ENCODE assay signal across 25 mouse cellular contexts in genomic region chr19:11736455-11736854, GRCm38 (mm10). TPM values are rescaled to one million over a fixed set of nuclear protein-coding genes. Genes with fewer than 3 reads are reported as not detected.
DNase-seq lines count a peak whose midpoint lies in the region; ATAC-seq and TF ChIP-seq lines count a peak whose summit lies in the region.
"Had no signal": no experiment of that assay in that cellular context is flagged by ENCODE, and none has a peak within 500 bp of the region (broad histone marks: within the 10 kb centered on the region; RNA-seq: fewer than 3 reads in every experiment).

No protein-coding gene starts in this region.

- no peak overlapping the region for H3K9ac ChIP-seq in liver, embryonic 11.5 days (ENCODE audit: low read depth, low read length)
- no peak overlapping the region for H3K9ac ChIP-seq in liver, embryonic 14.5 days (replicated peaks)
- no peak overlapping the region for H3K9ac ChIP-seq in liver, postnatal 0 days (replicated peaks)
- H3K9ac ChIP-seq in midbrain, embryonic 15.5 days, result no peak overlapping the region
- H3K9ac ChIP-seq: embryonic facial prominence, embryonic 13.5 days; forebrain, embryonic 12.5 days; forebrain, embryonic 15.5 days; hindbrain, embryonic 12.5 days; hindbrain, embryonic 15.5 days had no signal

- no peaks in the 10 kb centered on the region for H3K36me3 ChIP-seq in liver, embryonic 11.5 days (ENCODE audit: control insufficient read depth, insufficient read depth, low read length)
- H3K36me3 ChIP-seq in liver, embryonic 14.5 days (replicated peaks; ENCODE audit: control insufficient read depth, insufficient read depth, low read depth), result no peaks in the 10 kb centered on the region
- H3K36me3 ChIP-seq in liver, postnatal 0 days (replicated peaks; ENCODE audit: insufficient read depth, low read length), result no peaks in the 10 kb centered on the region
- no peaks in the 10 kb centered on the region for H3K36me3 ChIP-seq in midbrain, embryonic 15.5 days (replicated peaks)
- H3K36me3 ChIP-seq: embryonic facial prominence, embryonic 13.5 days; forebrain, embryonic 12.5 days; forebrain, embryonic 15.5 days; hindbrain, embryonic 12.5 days; hindbrain, embryonic 15.5 days had no signal

- TF ChIP-seq CTCF in liver, embryonic 14.5 days (IDR thresholded peaks at IDR 0.05; ENCODE audit: low read depth), result no peak
- TF ChIP-seq CTCF in liver, postnatal 0 days (IDR thresholded peaks at IDR 0.05; ENCODE audit: low read depth), result no peak

- no peaks in the 10 kb centered on the region for H3K9me3 ChIP-seq in liver, embryonic 11.5 days (ENCODE audit: control insufficient read depth, low read length)
- H3K9me3 ChIP-seq in liver, embryonic 14.5 days (ENCODE audit: control insufficient read depth, low read length), result no peaks in the 10 kb centered on the region
- no peaks in the 10 kb centered on the region for H3K9me3 ChIP-seq in liver, postnatal 0 days (ENCODE audit: low read length)
- H3K9me3 ChIP-seq in midbrain, embryonic 15.5 days, result no peaks in the 10 kb centered on the region
- H3K9me3 ChIP-seq: embryonic facial prominence, embryonic 13.5 days; forebrain, embryonic 12.5 days; forebrain, embryonic 15.5 days; hindbrain, embryonic 12.5 days; hindbrain, embryonic 15.5 days had no signal

- TF ChIP-seq EP300 in liver, embryonic 14.5 days (IDR thresholded peaks at IDR 0.05; ENCODE audit: low read depth), result 0 out of 2 replicates have a peak, but pooled peaks have one; percentile 45
- TF ChIP-seq EP300 in liver, postnatal 0 days (IDR thresholded peaks at IDR 0.05; ENCODE audit: low read depth), result 0 out of 2 replicates have a peak, but pooled peaks have one; percentile 43

- 37% methylated on average over 1 of the region's 1 CpGs for WGBS in liver, embryonic 11.5 days
- WGBS in liver, embryonic 14.5 days (ENCODE audit: insufficient replicate concordance), result 13% methylated on average over 1 of the region's 1 CpGs
- 31% methylated on average over 1 of the region's 1 CpGs for whole genome bisulfite sequencing in liver, postnatal 0 days (ENCODE audit: insufficient replicate concordance)
- WGBS in midbrain, embryonic 15.5 days, result 66% methylated on average over 1 of the region's 1 CpGs

- no peaks in the 10 kb centered on the region; the same call in 1 of the 2 replicates for H3K4me1 ChIP-seq in liver, embryonic 11.5 days (replicated peaks; ENCODE audit: control insufficient read depth, insufficient read depth, low read length)
- peaks cover 3 to 5% of the 10 kb centered on the region in 2 experiments; a peak in 3 of 4 replicates for H3K4me1 ChIP-seq in liver, embryonic 14.5 days (replicated peaks; ENCODE audit: control insufficient read depth in 2 of 2, insufficient read depth in 2 of 2, low read length in 1 of 2)
- no peaks in the 10 kb centered on the region for H3K4me1 ChIP-seq in liver, postnatal 0 days (ENCODE audit: insufficient read depth)
- no peaks in the 10 kb centered on the region for H3K4me1 ChIP-seq in midbrain, embryonic 15.5 days
- H3K4me1 ChIP-seq: embryonic facial prominence, embryonic 13.5 days; forebrain, embryonic 12.5 days; forebrain, embryonic 15.5 days; hindbrain, embryonic 12.5 days; hindbrain, embryonic 15.5 days had no signal

- ATAC-seq in liver, embryonic 11.5 days (replicated peaks; ENCODE audit: low FRiP score), result peak; percentile 65; the same call in 1 of the 2 replicates
- ATAC-seq in liver, embryonic 14.5 days (ENCODE audit: insufficient read depth), result peak; percentile 66; the same call in 1 of the 2 replicates
- ATAC-seq in liver, postnatal 0 days, result no peak
- ATAC-seq in midbrain, embryonic 15.5 days (replicated peaks), result no peak
- ATAC-seq: forebrain, embryonic 15.5 days; Patski had no signal

- H3K4me3 ChIP-seq in liver, embryonic 11.5 days (ENCODE audit: low read depth, low read length), result no peak overlapping the region
- H3K4me3 ChIP-seq in liver, embryonic 14.5 days (ENCODE audit: insufficient read depth in 1 of 2, low read depth in 2 of 2, low read length in 2 of 2), result no peak overlapping the region
- H3K4me3 ChIP-seq in liver, postnatal 0 days (ENCODE audit: low read depth, low read length), result no peak overlapping the region
- H3K4me3 ChIP-seq in midbrain, embryonic 15.5 days, result no peak overlapping the region
- H3K4me3 ChIP-seq: embryonic facial prominence, embryonic 13.5 days; erythroblast, embryonic 14.5 days; forebrain, embryonic 12.5 days; forebrain, embryonic 15.5 days; heart, adult 2 months; hindbrain, embryonic 12.5 days; hindbrain, embryonic 15.5 days had no signal

- no peak for DNase-seq in liver, embryonic 11.5 days (ENCODE audit: low spot score)
- DNase-seq in liver, result no peak
- DNase-seq in liver, embryonic 14.5 days (ENCODE audit: low read depth in 3 of 3, low spot score in 3 of 3), result peak in 2 of 3 experiments; percentile 6 to 12
- no peak for DNase-seq in liver, postnatal 0 days
- DNase-seq in lung, postnatal 10 days, result no peak
- DNase-seq: adrenal gland, postnatal 10 days; adrenal gland, postnatal 36 days; cerebellum, adult 11 months; cerebellum, adult 2 months; cerebellum, adult 9-11 months; cerebellum, postnatal 25 days; gastrocnemius, postnatal 10 days; gastrocnemius, postnatal 36 days; heart, adult 2 months had no signal

- no peak overlapping the region for H3K27ac ChIP-seq in liver, embryonic 11.5 days (ENCODE audit: low read depth, low read length)
- H3K27ac ChIP-seq in liver, embryonic 14.5 days, result no peak overlapping the region
- no peak overlapping the region for H3K27ac ChIP-seq in liver, postnatal 0 days (ENCODE audit: low read depth)
- no peak overlapping the region for H3K27ac ChIP-seq in midbrain, embryonic 15.5 days
- H3K27ac ChIP-seq: embryonic facial prominence, embryonic 13.5 days; forebrain, embryonic 12.5 days; forebrain, embryonic 15.5 days; heart, adult 2 months; hindbrain, embryonic 12.5 days; hindbrain, embryonic 15.5 days had no signal

- no peaks in the 10 kb centered on the region for H3K27me3 ChIP-seq in liver, embryonic 11.5 days (replicated peaks; ENCODE audit: control insufficient read depth, insufficient read depth, low read length)
- no peaks in the 10 kb centered on the region for H3K27me3 ChIP-seq in liver, embryonic 14.5 days (ENCODE audit: control insufficient read depth, insufficient read depth, low read length)
- H3K27me3 ChIP-seq in liver, postnatal 0 days (ENCODE audit: insufficient read depth, low read length), result no peaks in the 10 kb centered on the region
- H3K27me3 ChIP-seq in midbrain, embryonic 15.5 days (replicated peaks), result no peaks in the 10 kb centered on the region
- H3K27me3 ChIP-seq: embryonic facial prominence, embryonic 13.5 days; forebrain, embryonic 12.5 days; forebrain, embryonic 15.5 days; hindbrain, embryonic 12.5 days; hindbrain, embryonic 15.5 days; Patski had no signal

- no peak overlapping the region for H3K4me2 ChIP-seq in liver, embryonic 11.5 days
- H3K4me2 ChIP-seq in liver, embryonic 14.5 days (ENCODE audit: low read depth), result no peak overlapping the region
- no peak overlapping the region for H3K4me2 ChIP-seq in liver, postnatal 0 days (ENCODE audit: low read depth, low read length)
- H3K4me2 ChIP-seq in midbrain, embryonic 15.5 days, result no peak overlapping the region
- H3K4me2 ChIP-seq: embryonic facial prominence, embryonic 13.5 days; forebrain, embryonic 12.5 days; forebrain, embryonic 15.5 days; heart, embryonic 11.5 days; hindbrain, embryonic 12.5 days; hindbrain, embryonic 15.5 days had no signal

RNA-seq across cellular contexts. Expression of gene Gif, which starts 10.9 kb away (rescaled TPM):
- not detected in 2 replicates for polyA plus RNA-seq in liver, embryonic 11.5 days (2014; fragmentation: Nextera tagmentation; extraction: Ambion mirVana)
- 0.02 and 0.03 TPM in 2 replicates for polyA plus RNA-seq in liver, embryonic 14.5 days (2012; rRNA removed)
- polyA plus RNA-seq in liver, embryonic 14.5 days (2014; fragmentation: Nextera tagmentation; extraction: Ambion mirVana), result 0.13 TPM in 1 of 2 replicates, not detected in the other
- not detected in 2 replicates for polyA plus RNA-seq in liver, postnatal 0 days (2015; fragmentation: Nextera tagmentation; extraction: Ambion mirVana)
- polyA plus RNA-seq in midbrain, embryonic 15.5 days (2015; fragmentation: Nextera tagmentation; extraction: Ambion mirVana), result not detected in 2 replicates
- polyA plus RNA-seq: cerebellum, adult 2 months; embryonic facial prominence, embryonic 13.5 days; erythroblast, embryonic 14.5 days; forebrain, embryonic 12.5 days; forebrain, embryonic 15.5 days; heart, adult 2 months; heart, embryonic 11.5 days; heart, embryonic 14.5 days; heart, postnatal 0 days; hindbrain, embryonic 12.5 days; hindbrain, embryonic 15.5 days had no signal

RNA-seq across cellular contexts. Expression of gene Mrpl16, which starts 33.7 kb away (rescaled TPM):
- polyA plus RNA-seq in liver, embryonic 11.5 days (2014; fragmentation: Nextera tagmentation; extraction: Ambion mirVana), result 72.8 and 76.5 TPM in 2 replicates
- 14.0 and 27.7 TPM in 2 replicates for polyA plus RNA-seq in liver, embryonic 14.5 days (2012; rRNA removed)
- polyA plus RNA-seq in liver, embryonic 14.5 days (2014; fragmentation: Nextera tagmentation; extraction: Ambion mirVana), result 41.8 and 43.9 TPM in 2 replicates
- polyA plus RNA-seq in liver, postnatal 0 days (2015; fragmentation: Nextera tagmentation; extraction: Ambion mirVana), result 35.7 and 38.2 TPM in 2 replicates
- polyA plus RNA-seq in midbrain, embryonic 15.5 days (2015; fragmentation: Nextera tagmentation; extraction: Ambion mirVana), result 40.9 and 42.7 TPM in 2 replicates

RNA-seq across cellular contexts. Expression of gene Oosp3, which starts 39.6 kb away (rescaled TPM):
- polyA plus RNA-seq in liver, embryonic 11.5 days (2014; fragmentation: Nextera tagmentation; extraction: Ambion mirVana), result not detected in 2 replicates
- polyA plus RNA-seq in liver, embryonic 14.5 days (2012; rRNA removed), result not detected in 2 replicates
- polyA plus RNA-seq in liver, embryonic 14.5 days (2014; fragmentation: Nextera tagmentation; extraction: Ambion mirVana), result not detected in 2 replicates
- polyA plus RNA-seq in liver, postnatal 0 days (2015; fragmentation: Nextera tagmentation; extraction: Ambion mirVana), result not detected in 2 replicates
- not detected in 2 replicates for polyA plus RNA-seq in midbrain, embryonic 15.5 days (2015; fragmentation: Nextera tagmentation; extraction: Ambion mirVana)
- polyA plus RNA-seq: cerebellum, adult 2 months; embryonic facial prominence, embryonic 13.5 days; erythroblast, embryonic 14.5 days; forebrain, embryonic 12.5 days; forebrain, embryonic 15.5 days; heart, adult 2 months; heart, embryonic 11.5 days; heart, embryonic 14.5 days; heart, postnatal 0 days; hindbrain, embryonic 12.5 days; hindbrain, embryonic 15.5 days; Patski had no signal

RNA-seq across cellular contexts. Expression of gene Oosp1, which starts 45.5 kb away (rescaled TPM):
- not detected in 2 replicates for polyA plus RNA-seq in liver, embryonic 11.5 days (2014; fragmentation: Nextera tagmentation; extraction: Ambion mirVana)
- polyA plus RNA-seq in liver, embryonic 14.5 days (2012; rRNA removed), result 0.04 and 0.08 TPM in 2 replicates
- 0.22 TPM in 1 of 2 replicates, not detected in the other for polyA plus RNA-seq in liver, embryonic 14.5 days (2014; fragmentation: Nextera tagmentation; extraction: Ambion mirVana)
- 0.26 and 0.54 TPM in 2 replicates for polyA plus RNA-seq in liver, postnatal 0 days (2015; fragmentation: Nextera tagmentation; extraction: Ambion mirVana)
- polyA plus RNA-seq in midbrain, embryonic 15.5 days (2015; fragmentation: Nextera tagmentation; extraction: Ambion mirVana), result not detected in 2 replicates
- polyA plus RNA-seq: cerebellum, adult 2 months; embryonic facial prominence, embryonic 13.5 days; erythroblast, embryonic 14.5 days; forebrain, embryonic 12.5 days; forebrain, embryonic 15.5 days; heart, adult 2 months; heart, embryonic 11.5 days; heart, embryonic 14.5 days; heart, postnatal 0 days; hindbrain, embryonic 12.5 days; hindbrain, embryonic 15.5 days; Patski had no signal

Comparison
In these comparisons a context has a peak if more than half of its experiments do, and no peak if none do; other contexts are left out.
1. ATAC-seq: peak in liver, embryonic 11.5 days (single experiment) and liver, embryonic 14.5 days (single experiment); none in liver, postnatal 0 days (single experiment) and midbrain, embryonic 15.5 days (single experiment).
2. DNase-seq: peak in liver, embryonic 14.5 days (2 of 3); none in liver, embryonic 11.5 days (single experiment), liver (single experiment), liver, postnatal 0 days (single experiment) and lung, postnatal 10 days (single experiment).